Mouse (Mus musculus) CD4-positive, CD25-positive, alpha-beta regulatory T cell, adult 4 months (primary cell): ENCODE measurements at regions not wholly inside any gene's neighbourhood (a gene's known extent, or its start where the extent isn't known, plus 50 kb on each side); places are given as distances from the start of the nearest gene placed in this dataset.

ENCODE experiments used
- ATAC-seq: one replicate; pipeline ENCODE4 v1.8.0; 2017

GRCm38 (mm10) chr4:62890588-62891580 is 74.5 kb upstream of the Zfp618 start:
- no peak for ATAC-seq

GRCm38 (mm10) chr4:62912891-62913290 is 52.5 kb upstream of the Zfp618 start:
- no peak for ATAC-seq
